In genomic region chr17:87432314-87432713, GRCm38 (mm10) we compare ENCODE assay signal across 21 mouse cellular contexts. TPM values are rescaled to one million over a fixed set of nuclear protein-coding genes. Genes with fewer than 3 reads are reported as not detected.
"Had no signal": no experiment of that assay in that cellular context is flagged by ENCODE, and none has a peak within 500 bp of the region (broad histone marks: within the 10 kb centered on the region; RNA-seq: fewer than 3 reads in every experiment).

No protein-coding gene starts in this region.

- DNase-seq: retina, postnatal 1 day; right cerebral cortex, adult 18-20 months; right cerebral cortex, postnatal 14 days; right cerebral cortex, postnatal 25 days; right cerebral cortex, postnatal 4 days; spleen, adult 18-20 months; thymus, adult 18-20 months; thymus, adult 2 months; thymus, postnatal 14 days; thymus, postnatal 25 days; thymus, postnatal 36 days; thymus, postnatal 4 days had no signal

- H3K27ac ChIP-seq: neural tube, embryonic 15.5 days; stomach, embryonic 15.5 days; stomach, postnatal 0 days had no signal

- H3K9me3 ChIP-seq: neural tube, embryonic 15.5 days; stomach, embryonic 15.5 days had no signal

- H3K4me3 ChIP-seq: neural tube, embryonic 15.5 days; stomach, embryonic 15.5 days had no signal

- H3K27me3 ChIP-seq: neural tube, embryonic 15.5 days; stomach, embryonic 15.5 days had no signal

- H3K9ac ChIP-seq: neural tube, embryonic 15.5 days; stomach, embryonic 15.5 days had no signal

- H3K4me1 ChIP-seq: stomach, embryonic 15.5 days had no signal

RNA-seq across cellular contexts. Expression of gene Stpg4, which starts 4.8 kb away (rescaled TPM):
- total RNA-seq: neutrophil, adult 5-6 weeks had no signal
- polyA plus RNA-seq: neural tube, embryonic 14.5 days; small intestine, adult 2 months; stomach, embryonic 14.5 days; stomach, embryonic 15.5 days; stomach, embryonic 16.5 days; stomach, postnatal 0 days; urinary bladder, adult 2 months had no signal
